Mouse (Mus musculus) neural tube, embryonic 15.5 days (tissue): Measurements from ENCODE around the gene Socs7. TPM values are rescaled to one million over a fixed set of nuclear protein-coding genes. Genes with fewer than 3 reads are reported as not detected.
A peak's percentile ranks its signal among the peaks of the same experiment; 100 is the strongest.

Experiments used
- ATAC-seq: fragments of 200-750 bp; cut with Nextera tagmentation; 2 replicates; pipeline ENCODE4 v1.8.0; 2017; ENCODE audit warnings: mild to moderate bottlenecking, moderate TSS enrichment, moderate library complexity; ENCODE audit not compliant: low FRiP score
- H3K27ac ChIP-seq: fragments of 300-500 bp; sonication (generic); replicated peaks from 2 replicates; pipeline ENCODE4 v1.5.1; 2015; ENCODE audit warnings: mild to moderate bottlenecking, inconsistent platforms
- H3K27me3 ChIP-seq: fragments of 300-500 bp; sonication (generic); replicated peaks from 2 replicates; pipeline ENCODE4 v1.6.1; 2015; ENCODE audit warnings: inconsistent platforms
- H3K36me3 ChIP-seq: fragments of 300-500 bp; sonication (generic); 2 replicates; pipeline ENCODE4 v1.6.1; 2015; ENCODE audit warnings: inconsistent platforms
- H3K4me1 ChIP-seq: fragments of 300-500 bp; sonication (generic); 2 replicates; pipeline ENCODE4 v1.6.1; 2015; ENCODE audit warnings: inconsistent platforms
- H3K4me2 ChIP-seq: fragments of 300-500 bp; sonication (generic); 2 replicates; pipeline ENCODE4 v1.6.1; 2015; ENCODE audit warnings: inconsistent platforms, mild to moderate bottlenecking, moderate library complexity
- H3K4me3 ChIP-seq: fragments of 300-500 bp; sonication (generic); replicated peaks from 2 replicates; pipeline ENCODE4 v1.5.1; 2015; ENCODE audit warnings: mild to moderate bottlenecking, inconsistent platforms
- H3K9ac ChIP-seq: fragments of 300-500 bp; sonication (generic); replicated peaks from 2 replicates; pipeline ENCODE4 v1.6.1; 2015; ENCODE audit warnings: mild to moderate bottlenecking, inconsistent platforms
- H3K9me3 ChIP-seq: fragments of 300-500 bp; sonication (generic); replicated peaks from 2 replicates; pipeline ENCODE4 v1.6.1; 2016; ENCODE audit warnings: inconsistent platforms
- WGBS: fragments of 180-500 bp; shearing (Covaris S2); methylation state at CpG from one replicate; pipeline ENCODE4 v1.1.7; 2015; ENCODE audit warnings: mixed read lengths; 5-methylcytosine and 5-hydroxymethylcytosine counted together
- polyA plus RNA-seq: library from polyadenylated mRNA; unstranded; fragments of >200 nt; fragmentation: Nextera tagmentation; extraction: Ambion mirVana; gene quantifications from 2 replicates; pipeline ENCODE4 v1.2.1, GENCODE M21; 2015

The Socs7 gene
- polyA plus RNA-seq, 1 experiment from 2014 or later, result 8.4 TPM

- peaks cover 5% of the 10 kb centered on the region; the same call in 1 of the 2 replicates for H3K36me3 ChIP-seq
- H3K4me2 ChIP-seq, result no peak overlapping the region
- H3K4me3 ChIP-seq, result no peak overlapping the region
- no peak overlapping the region for H3K9ac ChIP-seq
- H3K27me3 ChIP-seq, result no peaks in the 10 kb centered on the region
- no peak for ATAC-seq
- peaks cover 53% of the 10 kb centered on the region for H3K4me1 ChIP-seq
- 86% methylated on average over 5 of the region's 5 CpGs for WGBS
- H3K27ac ChIP-seq, result no peak overlapping the region
- no peaks in the 10 kb centered on the region for H3K9me3 ChIP-seq
Observed at GRCm38 (mm10) chr11:97368501-97368900, 6.2 kb downstream of the Socs7 start.

DNA sequence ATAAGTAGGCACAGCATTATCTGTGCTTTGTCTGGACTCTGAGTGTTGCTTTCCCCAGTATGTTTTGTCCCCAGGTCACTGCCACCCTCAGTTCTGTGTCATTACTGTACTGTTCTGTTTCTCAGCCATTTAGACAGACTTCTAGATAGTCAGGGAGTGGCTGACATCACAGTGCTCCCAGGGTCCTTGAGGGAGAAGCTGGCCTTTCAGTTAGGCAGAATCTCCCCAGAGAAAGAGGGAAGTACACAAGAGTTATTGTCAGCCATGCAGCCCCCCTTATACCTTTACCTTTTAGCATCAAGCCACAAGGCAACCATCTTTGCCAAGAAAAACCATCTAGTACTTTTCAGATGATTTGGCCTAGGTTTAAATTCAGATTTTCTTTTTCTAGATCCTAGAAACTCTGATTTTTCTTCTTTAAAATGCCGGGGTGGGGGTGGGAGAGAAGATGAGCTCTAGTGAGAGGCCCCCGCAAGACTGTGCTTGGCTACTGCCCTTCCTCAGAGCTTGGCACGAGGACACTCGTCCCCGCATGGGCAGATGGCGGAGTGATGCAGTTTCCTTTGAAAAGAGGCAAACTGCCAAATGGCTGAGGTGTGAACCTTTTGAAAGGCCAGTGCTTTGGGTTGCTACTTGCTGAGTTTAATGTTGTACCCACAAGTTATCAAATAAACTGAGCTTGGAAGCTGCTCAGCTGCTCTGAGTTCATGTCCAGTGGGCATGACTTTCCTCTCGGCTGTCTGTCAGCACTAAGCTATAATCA is 8.2 kb downstream of the Socs7 start:
- Histone ChIP-seq H3K4me3 (no peak overlapping the region), H3K4me1 (peaks cover 33% of the 10 kb centered on the region), H3K9ac (no peak overlapping the region), H3K9me3 (no peaks in the 10 kb centered on the region), H3K27me3 (no peaks in the 10 kb centered on the region), H3K4me2 (no peak overlapping the region), H3K27ac (peak overlapping the region; percentile 46; the same call in 1 of the 2 replicates), H3K36me3 (peaks cover 14% of the 10 kb centered on the region)
- WGBS, result 54% methylated on average over 7 of the region's 7 CpGs
- ATAC-seq, result no peak

GRCm38 (mm10) chr11:97372159-97372864 is 10.0 kb downstream of the Socs7 start:
- 90% methylated on average over 6 of the region's 6 CpGs for WGBS
- H3K27ac ChIP-seq, result no peak overlapping the region
- no peak overlapping the region for H3K9ac ChIP-seq
- H3K4me2 ChIP-seq, result no peak overlapping the region
- peaks cover 21% of the 10 kb centered on the region for H3K4me1 ChIP-seq
- no peaks in the 10 kb centered on the region for H3K27me3 ChIP-seq
- ATAC-seq, result no peak
- no peak overlapping the region for H3K4me3 ChIP-seq
- no peaks in the 10 kb centered on the region for H3K9me3 ChIP-seq
- H3K36me3 ChIP-seq, result peaks cover 30% of the 10 kb centered on the region

GRCm38 (mm10) chr11:97373402-97373801 is 11.1 kb downstream of the Socs7 start:
- no peak overlapping the region for H3K4me2 ChIP-seq
- no peak for ATAC-seq
- no peaks in the 10 kb centered on the region for H3K27me3 ChIP-seq
- no peak overlapping the region for H3K9ac ChIP-seq
- H3K4me1 ChIP-seq, result peaks cover 18% of the 10 kb centered on the region
- peaks cover 39% of the 10 kb centered on the region for H3K36me3 ChIP-seq
- no peak overlapping the region for H3K27ac ChIP-seq
- WGBS, result 80% methylated on average over 2 of the region's 2 CpGs
- H3K9me3 ChIP-seq, result no peaks in the 10 kb centered on the region
- no peak overlapping the region for H3K4me3 ChIP-seq

DNA sequence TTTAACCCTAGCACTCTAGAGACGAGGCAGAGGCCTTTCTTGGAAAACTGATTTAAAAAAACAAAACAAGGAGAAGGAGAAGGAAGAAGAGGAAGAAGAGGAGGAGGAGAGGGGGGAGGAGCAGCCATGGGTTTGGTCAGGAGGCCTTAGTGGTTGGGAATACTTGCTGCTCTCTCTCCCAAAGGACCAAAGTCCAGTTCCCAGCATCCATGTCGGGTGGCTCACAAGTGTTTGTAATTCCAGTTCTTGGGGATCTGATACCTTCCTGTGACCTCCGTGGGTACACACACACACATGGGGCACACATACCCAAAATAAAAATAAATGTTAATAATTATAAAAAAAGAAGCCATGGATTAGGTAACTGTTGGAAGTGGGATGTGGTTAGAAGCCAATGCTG is 17.7 kb downstream of the Socs7 start:
- peaks cover 72% of the 10 kb centered on the region for H3K36me3 ChIP-seq
- ATAC-seq, result no peak
- 83% methylated on average over 3 of the region's 3 CpGs for whole genome bisulfite sequencing

DNA sequence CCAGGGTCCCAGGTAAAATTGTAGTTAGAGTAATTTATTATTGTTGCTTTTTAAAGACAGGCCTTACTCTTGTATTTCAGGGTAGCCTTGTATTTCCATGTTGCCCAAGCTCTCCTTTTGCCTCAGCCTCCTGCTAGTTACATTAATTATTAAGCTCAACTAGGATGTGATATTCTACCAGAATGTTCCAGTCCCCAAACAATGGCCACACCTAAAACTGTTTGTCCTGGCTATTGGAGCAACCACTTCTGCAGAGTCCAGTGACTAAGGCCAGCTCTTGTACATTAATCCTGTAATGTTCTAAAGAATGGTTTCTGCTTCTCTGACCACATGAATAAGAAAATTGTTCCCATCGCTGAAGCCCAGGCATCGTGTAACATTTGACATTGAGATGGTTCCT is 20.7 kb downstream of the Socs7 start:
- Histone ChIP-seq H3K4me2 (no peak overlapping the region), H3K9me3 (no peaks in the 10 kb centered on the region), H3K4me3 (no peak overlapping the region), H3K27me3 (no peaks in the 10 kb centered on the region), H3K9ac (no peak overlapping the region), H3K36me3 (peaks cover 65% of the 10 kb centered on the region), H3K27ac (no peak overlapping the region), H3K4me1 (no peaks in the 10 kb centered on the region)
- WGBS, result 93% methylated on average over 2 of the region's 2 CpGs
- ATAC-seq, result no peak

More for the DNA sequence above, 17.7 kb downstream of the Socs7 start:
- Histone ChIP-seq H3K27me3 (no peaks in the 10 kb centered on the region), H3K4me2 (no peak overlapping the region), H3K4me3 (no peak overlapping the region), H3K9me3 (no peaks in the 10 kb centered on the region), H3K4me1 (no peaks in the 10 kb centered on the region), H3K27ac (no peak overlapping the region), H3K9ac (no peak overlapping the region)

DNA sequence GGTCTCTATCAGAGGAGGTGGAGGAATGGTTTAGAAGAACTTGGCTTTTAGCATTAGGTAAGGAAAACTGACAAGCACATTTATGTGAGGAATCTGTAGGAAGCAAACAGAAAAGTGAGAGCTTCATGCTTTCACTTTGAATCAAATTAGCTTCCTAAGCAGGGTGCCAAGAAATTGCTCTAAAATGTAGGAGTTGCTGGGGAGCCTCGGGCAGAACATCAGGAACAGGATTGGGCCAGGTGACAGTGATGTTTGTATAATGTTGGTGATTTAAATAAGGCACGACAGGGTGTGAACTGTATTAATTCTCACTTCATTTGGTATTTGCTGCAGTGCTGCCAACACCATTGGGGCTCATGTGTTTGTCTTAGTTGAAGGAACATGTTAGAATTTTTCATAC is 21.4 kb downstream of the Socs7 start:
- Histone ChIP-seq H3K36me3 (peaks cover 63% of the 10 kb centered on the region), H3K9ac (no peak overlapping the region), H3K27ac (no peak overlapping the region), H3K4me1 (no peaks in the 10 kb centered on the region), H3K9me3 (no peaks in the 10 kb centered on the region), H3K4me2 (no peak overlapping the region), H3K4me3 (no peak overlapping the region), H3K27me3 (no peaks in the 10 kb centered on the region)
- 78% methylated on average over 2 of the region's 2 CpGs for WGBS
- ATAC-seq, result no peak

- Histone ChIP-seq H3K27ac (no peak overlapping the region), H3K36me3 (peaks cover 77% of the 10 kb centered on the region), H3K27me3 (no peaks in the 10 kb centered on the region), H3K4me3 (no peak overlapping the region), H3K9ac (no peak overlapping the region), H3K4me2 (no peak overlapping the region), H3K4me1 (peaks cover 10% of the 10 kb centered on the region), H3K9me3 (no peaks in the 10 kb centered on the region)
- ATAC-seq, result no peak
- WGBS, result 95% methylated on average over 2 of the region's 2 CpGs
Observed at GRCm38 (mm10) chr11:97387811-97388210, 25.5 kb downstream of the Socs7 start.

GRCm38 (mm10) chr11:97389127-97389526 is 26.8 kb downstream of the Socs7 start:
- no peaks in the 10 kb centered on the region for H3K27me3 ChIP-seq
- peaks cover 10% of the 10 kb centered on the region for H3K4me1 ChIP-seq
- H3K27ac ChIP-seq, result no peak overlapping the region
- no peak overlapping the region for H3K9ac ChIP-seq
- no peak overlapping the region for H3K4me2 ChIP-seq
- no peak for ATAC-seq
- no peak overlapping the region for H3K4me3 ChIP-seq
- no peaks in the 10 kb centered on the region for H3K9me3 ChIP-seq
- WGBS, result 88% methylated on average over 8 of the region's 8 CpGs
- peaks cover 77% of the 10 kb centered on the region for H3K36me3 ChIP-seq

- no peaks in the 10 kb centered on the region for H3K27me3 ChIP-seq
- H3K4me3 ChIP-seq, result no peak overlapping the region
- no peaks in the 10 kb centered on the region for H3K9me3 ChIP-seq
- no peak overlapping the region for H3K27ac ChIP-seq
- H3K4me2 ChIP-seq, result no peak overlapping the region
- WGBS, result 79% methylated on average over 11 of the region's 11 CpGs
- no peak overlapping the region for H3K9ac ChIP-seq
- peaks cover 10% of the 10 kb centered on the region for H3K4me1 ChIP-seq
- no peak for ATAC-seq
- peaks cover 80% of the 10 kb centered on the region for H3K36me3 ChIP-seq
Observed at GRCm38 (mm10) chr11:97393658-97394057, 31.3 kb downstream of the Socs7 start.

GRCm38 (mm10) chr11:97394146-97394545 is 31.8 kb downstream of the Socs7 start:
- Histone ChIP-seq H3K4me2 (no peak overlapping the region), H3K36me3 (peaks cover 75% of the 10 kb centered on the region), H3K4me3 (no peak overlapping the region), H3K27me3 (no peaks in the 10 kb centered on the region), H3K9ac (no peak overlapping the region), H3K4me1 (peaks cover 10% of the 10 kb centered on the region), H3K27ac (no peak overlapping the region), H3K9me3 (no peaks in the 10 kb centered on the region)
- 91% methylated on average over 10 of the region's 11 CpGs for WGBS
- no peak for ATAC-seq

DNA sequence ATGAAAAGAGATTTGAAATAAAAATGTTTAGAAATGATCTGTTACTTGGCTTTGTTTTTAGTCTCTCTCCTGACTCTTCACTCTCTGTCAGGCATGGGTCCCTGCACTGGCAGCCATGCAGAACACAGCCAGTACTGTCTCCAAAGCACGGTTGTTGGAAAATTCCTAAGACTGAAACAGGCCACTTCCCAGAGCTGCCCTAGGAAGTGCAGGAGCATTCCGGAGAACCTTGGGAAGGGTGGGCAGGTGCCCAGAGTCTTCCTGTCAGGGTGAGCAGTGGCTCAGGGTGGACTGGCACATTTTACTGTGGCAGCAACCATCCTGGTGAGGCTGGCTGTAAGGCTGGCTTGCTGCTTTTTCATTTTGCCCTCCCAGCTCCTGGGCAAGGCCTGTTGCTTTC is 36.2 kb downstream of the Socs7 start:
- Histone ChIP-seq H3K4me2 (no peak overlapping the region), H3K27me3 (no peaks in the 10 kb centered on the region), H3K4me3 (no peak overlapping the region), H3K9ac (no peak overlapping the region), H3K36me3 (peaks cover 33% of the 10 kb centered on the region), H3K4me1 (peaks cover 15% of the 10 kb centered on the region), H3K9me3 (no peaks in the 10 kb centered on the region), H3K27ac (no peak overlapping the region)
- no peak for ATAC-seq
- 86% methylated on average over 2 of the region's 2 CpGs for WGBS
